Mouse (Mus musculus): ENCODE measurements around the gene Baz2a. TPM values are rescaled to one million over a fixed set of nuclear protein-coding genes. Genes with fewer than 3 reads are reported as not detected.
A peak's percentile ranks its signal among the peaks of the same experiment; 100 is the strongest.
"Not testable (repeated sequence)": the region's sequence is repeated elsewhere in the genome, so short reads cannot be mapped to it uniquely, and the experiment has no call there.

Gene Baz2a
- 3.2 and 3.6 TPM in 2 replicates for polyA plus RNA-seq (2012)

- Histone ChIP-seq H3K27me3 (ENCODE audit: control insufficient read depth) (no peaks in the 10 kb centered on the region), H3K4me3 (replicated peaks) (peak within 1 kb of the TSS; percentile 78), H3K9me3 (ENCODE audit: control insufficient read depth, low read length) (no peaks in the 10 kb centered on the region), H3K4me1 (ENCODE audit: control insufficient read depth) (peaks cover 82% of the 10 kb centered on the region), H3K36me3 (ENCODE audit: control insufficient read depth) (peaks cover 55% of the 10 kb centered on the region)
- TF ChIP-seq GATA1 (IDR thresholded peaks at IDR 0.05; ENCODE audit: low read length) (no peak), TAL1 (IDR thresholded peaks at IDR 0.05; ENCODE audit: low read length) (no peak)
Observed at GRCm38 (mm10) chr10:128091564-128092505, at the start of gene Baz2a. Gene Baz2a (plus strand): TSS chr10:128091577.

GRCm38 (mm10) chr10:128041636-128042035 is 49.7 kb upstream of the Baz2a start:
- H3K4me3 ChIP-seq (replicated peaks): no peak overlapping the region
- TF ChIP-seq TAL1 (IDR thresholded peaks at IDR 0.05; ENCODE audit: low read length): no peak
- no peak for TF ChIP-seq GATA1 (IDR thresholded peaks at IDR 0.05; ENCODE audit: low read length)
- no peaks in the 10 kb centered on the region for H3K9me3 ChIP-seq (ENCODE audit: control insufficient read depth, low read length)
- H3K4me1 ChIP-seq (ENCODE audit: control insufficient read depth): peaks cover 65% of the 10 kb centered on the region
- peaks cover 98% of the 10 kb centered on the region for H3K36me3 ChIP-seq (ENCODE audit: control insufficient read depth)
- H3K27me3 ChIP-seq (ENCODE audit: control insufficient read depth): no peaks in the 10 kb centered on the region

- Histone ChIP-seq H3K4me1 (ENCODE audit: control insufficient read depth) (peaks cover 57% of the 10 kb centered on the region), H3K4me3 (replicated peaks) (no peak overlapping the region), H3K9me3 (ENCODE audit: control insufficient read depth, low read length) (no peaks in the 10 kb centered on the region), H3K36me3 (ENCODE audit: control insufficient read depth) (peaks cover 99% of the 10 kb centered on the region), H3K27me3 (ENCODE audit: control insufficient read depth) (no peaks in the 10 kb centered on the region)
- TF ChIP-seq TAL1 (IDR thresholded peaks at IDR 0.05; ENCODE audit: low read length) (no peak), GATA1 (IDR thresholded peaks at IDR 0.05; ENCODE audit: low read length) (no peak)
Observed at GRCm38 (mm10) chr10:128042466-128042865, 48.9 kb upstream of the Baz2a start.

DNA sequence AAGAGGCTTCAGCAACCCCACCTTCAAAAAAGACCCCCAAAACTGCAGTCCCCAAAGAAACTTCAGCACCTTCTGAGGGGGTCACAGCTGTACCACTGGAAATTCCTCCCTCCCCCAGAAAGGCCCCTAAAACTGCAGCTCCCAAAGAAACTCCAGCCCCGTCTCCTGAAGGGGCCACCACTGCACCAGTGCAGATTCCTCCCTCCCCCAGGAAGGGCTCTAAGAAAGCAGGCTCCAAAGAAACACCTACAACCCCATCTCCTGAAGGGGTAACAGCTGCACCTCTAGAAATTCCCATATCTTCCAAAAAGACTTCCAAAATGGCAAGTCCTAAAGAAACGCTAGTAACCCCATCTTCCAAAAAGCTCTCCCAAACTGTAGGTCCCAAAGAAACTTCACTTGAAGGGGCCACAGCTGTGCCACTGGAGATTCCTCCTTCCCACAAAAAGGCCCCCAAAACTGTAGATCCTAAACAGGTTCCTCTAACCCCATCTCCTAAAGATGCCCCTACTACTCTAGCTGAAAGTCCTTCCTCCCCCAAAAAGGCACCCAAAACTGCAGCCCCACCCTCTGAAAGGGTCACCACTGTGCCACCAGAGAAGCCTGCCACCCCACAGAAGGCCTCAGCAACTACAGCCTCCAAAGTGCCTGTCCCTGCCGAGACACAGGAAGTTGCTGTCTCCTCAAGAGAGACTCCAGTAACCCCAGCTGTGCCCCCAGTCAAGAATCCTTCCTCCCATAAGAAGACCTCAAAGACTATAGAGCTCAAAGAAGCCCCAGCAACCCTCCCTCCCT is 48.1 kb upstream of the Baz2a start:
- TF ChIP-seq GATA1 (IDR thresholded peaks at IDR 0.05; ENCODE audit: low read length): no peak
- no peak for TF ChIP-seq TAL1 (IDR thresholded peaks at IDR 0.05; ENCODE audit: low read length)
- H3K4me1 ChIP-seq (ENCODE audit: control insufficient read depth): peaks cover 49% of the 10 kb centered on the region
- H3K27me3 ChIP-seq (ENCODE audit: control insufficient read depth): no peaks in the 10 kb centered on the region
- H3K4me3 ChIP-seq (replicated peaks): no peak overlapping the region
- no peaks in the 10 kb centered on the region for H3K9me3 ChIP-seq (ENCODE audit: control insufficient read depth, low read length)
- peaks cover 99% of the 10 kb centered on the region for H3K36me3 ChIP-seq (ENCODE audit: control insufficient read depth)

DNA sequence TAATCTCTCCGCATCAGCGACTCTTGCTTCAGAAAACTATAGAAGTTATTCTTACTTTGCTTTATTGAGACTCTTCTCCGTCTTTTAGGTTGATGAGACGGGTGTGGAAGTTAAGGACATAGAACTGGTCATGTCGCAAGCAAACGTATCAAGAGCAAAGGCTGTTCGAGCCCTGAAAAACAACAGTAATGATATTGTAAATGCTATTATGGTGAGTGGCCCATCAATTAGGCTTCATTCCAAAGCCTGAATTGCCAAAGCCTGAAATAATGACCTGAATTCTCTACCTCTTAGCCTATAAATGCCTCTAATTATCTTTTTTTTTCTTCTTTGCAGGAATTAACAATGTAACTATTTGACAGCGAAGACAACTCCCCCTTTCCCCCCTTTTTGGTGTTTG is 43.2 kb upstream of the Baz2a start:
- H3K9me3 ChIP-seq (ENCODE audit: control insufficient read depth, low read length): no peaks in the 10 kb centered on the region
- no peaks in the 10 kb centered on the region for H3K27me3 ChIP-seq (ENCODE audit: control insufficient read depth)
- no peak overlapping the region for H3K4me3 ChIP-seq (replicated peaks)
- TF ChIP-seq TAL1 (IDR thresholded peaks at IDR 0.05; ENCODE audit: low read length): no peak
- TF ChIP-seq GATA1 (IDR thresholded peaks at IDR 0.05; ENCODE audit: low read length): no peak
- peaks cover 84% of the 10 kb centered on the region for H3K36me3 ChIP-seq (ENCODE audit: control insufficient read depth)
- peaks cover 17% of the 10 kb centered on the region for H3K4me1 ChIP-seq (ENCODE audit: control insufficient read depth)

- no peak for TF ChIP-seq GATA1 (IDR thresholded peaks at IDR 0.05; ENCODE audit: low read length)
- no peak for TF ChIP-seq TAL1 (IDR thresholded peaks at IDR 0.05; ENCODE audit: low read length)
- Histone ChIP-seq H3K36me3 (ENCODE audit: control insufficient read depth) (peaks cover 68% of the 10 kb centered on the region), H3K4me1 (ENCODE audit: control insufficient read depth) (peaks cover 6% of the 10 kb centered on the region), H3K4me3 (replicated peaks) (no peak overlapping the region), H3K27me3 (ENCODE audit: control insufficient read depth) (no peaks in the 10 kb centered on the region; the same call in 1 of the 2 replicates), H3K9me3 (ENCODE audit: control insufficient read depth, low read length) (no peaks in the 10 kb centered on the region)
Observed at GRCm38 (mm10) chr10:128049741-128050140, 41.6 kb upstream of the Baz2a start.

DNA sequence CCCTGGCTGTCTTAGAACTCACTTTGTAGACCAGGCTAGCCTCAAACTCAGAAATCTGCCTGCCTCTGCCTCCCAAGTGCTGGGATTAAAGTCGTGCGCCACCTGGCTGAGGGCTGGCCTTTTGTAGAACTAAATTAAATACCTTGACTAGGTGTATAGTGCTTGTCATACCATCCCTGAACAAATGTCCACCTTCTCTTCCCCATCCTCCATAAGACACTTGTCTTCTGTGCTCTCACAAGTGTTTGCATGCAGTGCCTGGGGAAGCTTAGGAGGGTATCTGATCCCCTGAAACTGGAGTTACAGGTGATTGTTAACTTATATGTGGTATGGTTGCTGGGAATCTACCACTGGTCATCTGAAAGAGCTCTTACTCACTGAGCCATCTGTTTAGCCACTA is 41.0 kb upstream of the Baz2a start:
- TF ChIP-seq GATA1 (IDR thresholded peaks at IDR 0.05; ENCODE audit: low read length): no peak
- TF ChIP-seq TAL1 (IDR thresholded peaks at IDR 0.05; ENCODE audit: low read length): no peak
- Histone ChIP-seq H3K9me3 (ENCODE audit: control insufficient read depth, low read length) (no peaks in the 10 kb centered on the region), H3K27me3 (ENCODE audit: control insufficient read depth) (peaks cover 4% of the 10 kb centered on the region), H3K4me1 (ENCODE audit: control insufficient read depth) (peaks cover 3% of the 10 kb centered on the region; the same call in 1 of the 2 replicates), H3K4me3 (replicated peaks) (no peak overlapping the region), H3K36me3 (ENCODE audit: control insufficient read depth) (peaks cover 62% of the 10 kb centered on the region)

- peaks cover 50% of the 10 kb centered on the region for H3K36me3 ChIP-seq (ENCODE audit: control insufficient read depth)
- no peaks in the 10 kb centered on the region for H3K9me3 ChIP-seq (ENCODE audit: control insufficient read depth, low read length)
Observed at GRCm38 (mm10) chr10:128051589-128051988, 39.8 kb upstream of the Baz2a start.

DNA sequence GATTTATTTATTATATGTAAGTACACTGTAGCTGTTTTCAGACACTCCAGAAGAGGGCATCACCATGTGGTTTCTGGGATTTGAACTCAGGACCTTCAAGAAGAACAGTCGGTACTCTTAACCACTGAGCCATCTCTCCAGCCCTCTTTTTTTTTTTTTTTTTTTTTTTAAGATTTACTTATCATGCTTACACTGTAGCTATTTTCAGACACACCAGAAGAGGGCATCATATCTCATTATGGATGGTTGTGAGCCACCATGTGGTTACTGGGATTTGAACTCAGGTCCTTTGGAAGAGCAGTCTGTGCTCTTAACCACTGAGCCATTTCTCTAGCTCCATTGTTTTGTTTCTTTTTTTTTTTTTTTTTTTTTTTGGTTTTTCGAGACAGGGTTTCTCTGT is 39.2 kb upstream of the Baz2a start:
- H3K4me3 ChIP-seq (replicated peaks); H3K9me3 ChIP-seq (ENCODE audit: control insufficient read depth, low read length); H3K27me3 ChIP-seq (ENCODE audit: control insufficient read depth); H3K4me1 ChIP-seq (ENCODE audit: control insufficient read depth): not testable (repeated sequence)
- H3K36me3 ChIP-seq (ENCODE audit: control insufficient read depth): peaks cover 45% of the 10 kb centered on the region

More at GRCm38 (mm10) chr10:128051589-128051988, 39.8 kb upstream of the Baz2a start:
- TF ChIP-seq GATA1 (IDR thresholded peaks at IDR 0.05; ENCODE audit: low read length) (no peak), TAL1 (IDR thresholded peaks at IDR 0.05; ENCODE audit: low read length) (no peak)
- no peaks in the 10 kb centered on the region for H3K4me1 ChIP-seq (ENCODE audit: control insufficient read depth)
- H3K4me3 ChIP-seq (replicated peaks): no peak overlapping the region
- peaks cover 4% of the 10 kb centered on the region for H3K27me3 ChIP-seq (ENCODE audit: control insufficient read depth)

Measured in erythroblast, embryonic 14.5 days (primary cell).